Mouse (Mus musculus) adrenal gland, postnatal 36 days (tissue): ENCODE results near the gene Ppp1r26. TPM values are rescaled to one million over a fixed set of nuclear protein-coding genes. Genes with fewer than 3 reads are reported as not detected.

Experiments used
- DNase-seq, 2 experiments: peaks; one replicate each; pipeline ENCODE4 v3.0.0; 2021; ENCODE audit warnings: mixed read lengths in 1 of 2
- long read RNA-seq, 2 experiments: library from polyadenylated mRNA; stranded (forward); transcript quantifications; one replicate each; pipeline ENCODE4 v2.0.0; 2021; ENCODE audit warnings: borderline sequencing depth in 2 of 2
- total RNA-seq, 2 experiments: library from RNA; stranded (reverse); gene quantifications; 2 replicates each; pipeline ENCODE4 v1.2.3; 2021

Gene Ppp1r26
- 1 to 10 TPM; 5.1 to 5.6 TPM for total RNA-seq
- long read RNA-seq, experiment 1, partial matches to known transcripts, result 0 of 1 reads
- long read RNA-seq, experiment 1, other reads (novel, unspliced or antisense), result 1 of 1 reads
- long read RNA-seq, experiment 2, partial matches to known transcripts, result 0 of 4 reads
- long read RNA-seq, experiment 2, other reads (novel, unspliced or antisense), result 3 of 4 reads

- peak; percentile 62 to 69 for DNase-seq
Measured at GRCm38 (mm10) chr2:28446515-28447314, at the start of gene Ppp1r26. Gene Ppp1r26, plus strand, starts transcription at chr2:28446800.

GRCm38 (mm10) chr2:28396928-28397327 is 49.7 kb upstream of the Ppp1r26 start:
- no peak for DNase-seq

DNA sequence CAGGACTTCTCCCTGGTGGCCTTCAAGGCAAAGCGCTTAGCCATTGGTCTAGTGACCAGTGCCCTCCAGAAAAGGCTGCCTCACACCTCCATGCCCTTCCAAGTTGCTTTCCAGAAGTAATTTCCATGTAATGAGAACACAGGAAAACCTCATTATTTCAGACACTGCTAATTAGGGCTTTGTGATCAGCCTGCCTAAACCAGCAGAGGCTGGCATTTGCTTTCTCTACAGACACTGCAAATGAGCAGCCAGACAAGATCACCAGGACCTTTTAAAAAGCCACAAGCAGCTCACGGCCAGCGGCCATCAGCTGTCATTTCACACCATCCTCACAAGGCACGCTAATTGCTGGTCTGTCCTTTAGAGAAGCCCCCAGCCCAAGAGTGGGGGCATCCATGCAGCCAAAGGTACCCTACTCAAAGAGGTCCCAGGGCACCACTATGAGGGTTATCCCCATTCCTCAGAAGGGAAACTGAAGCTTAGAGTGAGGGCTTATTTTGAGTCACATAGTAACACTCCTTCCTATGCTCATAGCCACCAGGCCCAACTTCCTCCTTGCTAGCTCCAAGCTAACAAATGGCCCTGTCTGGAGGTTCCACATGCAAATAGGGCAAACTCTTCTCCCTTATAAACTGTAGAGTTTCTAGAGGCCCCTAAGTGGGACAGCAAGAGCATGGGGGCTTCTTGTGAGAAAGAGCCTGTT is 49.0 kb upstream of the Ppp1r26 start:
- no peak for DNase-seq

GRCm38 (mm10) chr2:28401647-28402046 is 45.0 kb upstream of the Ppp1r26 start:
- peak; percentile 15 to 32 for DNase-seq

DNA sequence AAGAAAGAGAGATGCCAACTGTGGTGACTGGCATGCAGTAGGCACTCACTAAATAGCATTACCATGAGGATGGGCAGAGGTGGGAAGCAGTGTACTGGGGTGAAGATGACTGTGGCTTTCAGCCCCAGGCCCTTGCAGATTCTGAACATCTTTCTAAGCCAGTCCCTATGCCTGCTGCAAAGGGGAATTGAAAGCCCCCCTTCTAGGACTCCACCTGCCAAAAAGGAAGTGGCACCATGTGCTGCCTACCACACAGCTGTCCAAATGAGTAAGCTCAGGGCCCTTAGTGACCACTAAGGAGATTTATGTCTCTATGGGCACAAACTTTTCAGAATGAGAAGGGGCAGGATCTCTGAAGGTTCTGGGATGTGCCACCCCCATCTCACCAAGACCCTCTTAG is 44.5 kb upstream of the Ppp1r26 start:
- DNase-seq, result no peak

- DNase-seq, result peak; percentile 18 to 30
Measured at GRCm38 (mm10) chr2:28407796-28408195, 38.8 kb upstream of the Ppp1r26 start.

DNA sequence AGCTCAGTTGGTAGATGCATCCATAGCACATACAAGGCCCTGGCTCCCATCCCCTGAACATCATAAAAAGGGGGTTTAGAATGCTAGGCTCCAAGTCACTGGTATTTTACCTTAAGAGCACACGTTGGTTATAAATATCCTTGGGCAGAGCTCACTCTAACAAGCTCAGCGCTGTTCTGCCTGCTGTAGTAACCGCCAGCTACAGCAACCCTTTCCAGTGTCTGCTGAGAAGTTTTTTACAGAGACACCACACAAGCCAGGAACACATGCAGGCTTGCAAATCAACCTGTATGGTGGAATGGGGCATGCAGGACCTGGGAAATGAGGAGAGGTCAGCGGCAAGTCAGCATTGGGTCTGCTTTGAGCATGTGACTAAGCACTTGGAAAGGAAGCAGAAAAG is 37.5 kb upstream of the Ppp1r26 start:
- no peak for DNase-seq

DNA sequence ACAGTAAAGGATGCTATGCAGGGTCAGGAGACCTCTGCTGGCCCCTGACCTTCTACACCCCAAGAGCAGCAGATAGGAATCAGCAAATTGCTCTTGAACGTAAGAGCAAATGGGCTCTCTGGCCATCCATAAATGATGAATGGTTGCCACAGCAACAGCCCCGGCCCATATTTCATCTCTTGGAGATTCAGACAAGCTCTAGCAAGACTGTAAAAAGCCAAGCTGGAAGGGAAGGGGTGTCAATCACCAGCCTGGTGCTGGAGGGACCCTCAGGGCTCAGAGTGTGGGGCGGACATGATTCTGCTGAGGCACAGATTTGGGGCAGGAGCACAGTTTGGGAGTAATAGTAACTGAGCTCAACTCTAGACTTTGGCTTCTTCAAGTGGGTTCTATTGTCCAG is 37.0 kb upstream of the Ppp1r26 start:
- no peak for DNase-seq

- DNase-seq, result no peak
Measured at GRCm38 (mm10) chr2:28412936-28413335, 33.7 kb upstream of the Ppp1r26 start.

DNA sequence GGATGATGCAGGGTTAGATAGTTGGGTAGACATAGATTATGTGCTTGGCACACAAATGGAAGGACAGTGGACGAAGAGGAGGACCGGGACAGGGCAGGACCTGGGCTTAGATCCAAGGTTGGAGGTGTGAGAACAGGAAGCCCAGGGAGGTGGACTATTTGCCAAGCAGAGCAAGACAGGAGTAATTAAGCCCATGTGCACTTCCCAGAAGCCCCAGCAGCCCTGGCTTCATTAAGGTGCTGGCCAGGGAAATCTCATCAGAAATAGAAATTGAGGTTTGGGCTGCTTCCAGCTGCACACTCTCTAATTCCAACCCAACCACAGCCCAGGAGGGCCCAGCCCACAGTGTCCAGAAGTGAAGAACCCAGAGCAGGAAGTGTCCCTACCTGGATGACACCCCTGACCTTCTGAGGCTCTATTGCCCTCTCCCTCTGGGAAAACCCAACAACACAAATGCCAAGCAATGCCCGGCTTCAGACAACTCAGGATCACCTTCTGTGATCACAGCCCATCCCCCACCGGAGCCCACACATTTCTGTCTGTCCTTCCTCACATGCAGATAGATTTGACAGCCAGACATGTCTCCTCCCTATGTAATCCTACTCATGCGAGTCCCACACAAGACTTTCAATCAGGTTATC is 32.4 kb upstream of the Ppp1r26 start:
- no peak for DNase-seq

DNA sequence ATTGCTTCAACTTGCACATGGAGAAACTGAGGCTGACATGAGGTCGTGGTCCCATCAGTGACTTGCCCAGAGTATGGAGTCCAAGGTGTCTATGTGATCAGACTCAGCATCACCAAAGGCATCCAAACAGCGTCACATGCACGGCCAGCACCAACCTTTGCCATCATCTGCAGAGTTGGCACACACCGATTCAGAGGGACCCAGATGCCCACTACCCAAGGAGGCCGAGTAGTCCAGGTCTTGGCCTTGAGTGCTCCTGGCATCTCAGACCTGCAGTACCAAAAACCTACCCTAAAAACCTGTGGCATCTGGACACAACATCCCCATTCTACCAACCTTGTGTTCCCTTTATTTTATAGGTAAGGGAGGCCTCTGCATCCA is 31.9 kb upstream of the Ppp1r26 start:
- no peak for DNase-seq

- peak; percentile 74 to 84 for DNase-seq
Measured at GRCm38 (mm10) chr2:28415387-28416024, 31.1 kb upstream of the Ppp1r26 start.

GRCm38 (mm10) chr2:28416511-28416910 is 30.1 kb upstream of the Ppp1r26 start:
- no peak for DNase-seq

DNA sequence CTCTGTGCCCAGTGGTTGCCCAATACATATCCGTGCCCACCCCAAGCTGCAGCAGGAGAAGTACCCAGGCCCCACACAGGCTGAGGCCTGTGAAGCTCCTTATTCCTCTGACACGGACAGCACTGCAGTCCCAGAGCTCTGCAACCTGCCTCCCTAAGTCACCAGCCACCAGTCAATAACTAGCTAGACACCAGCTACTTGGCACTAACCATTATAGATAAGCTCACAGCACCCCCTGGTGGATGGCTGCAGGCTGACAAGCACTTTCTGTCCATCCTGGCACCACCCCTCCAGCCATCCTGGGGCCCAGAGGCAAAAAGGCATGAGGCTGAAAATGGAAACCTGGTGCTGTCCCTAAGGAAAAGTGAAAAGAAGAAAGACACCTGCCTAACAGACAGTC is 28.6 kb upstream of the Ppp1r26 start:
- peak; percentile 89 to 93 for DNase-seq

DNA sequence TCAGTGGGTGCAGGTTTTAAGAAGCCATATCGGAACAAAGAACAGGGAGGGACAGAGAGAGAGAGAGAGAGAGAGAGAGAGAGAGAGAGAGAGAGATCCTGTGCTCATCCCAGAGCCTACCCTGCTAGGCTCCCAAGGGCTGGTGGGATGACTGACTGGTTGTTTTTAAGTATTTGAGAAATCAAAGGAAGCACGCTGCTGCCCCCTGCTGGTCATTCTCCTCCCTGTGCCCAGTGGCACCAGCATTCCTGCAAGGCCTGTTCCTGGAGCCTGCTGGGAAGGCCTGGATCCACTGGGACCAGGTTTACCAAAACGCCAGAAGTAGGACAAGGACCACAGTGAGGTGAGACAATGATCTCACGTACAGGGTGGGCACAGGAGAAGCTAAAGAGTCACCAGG is 26.7 kb upstream of the Ppp1r26 start:
- DNase-seq, result peak; percentile 87 to 91

GRCm38 (mm10) chr2:28423167-28423566 is 23.4 kb upstream of the Ppp1r26 start:
- DNase-seq, result peak; percentile 63 to 72

- DNase-seq, result no peak
Measured at GRCm38 (mm10) chr2:28427226-28427625, 19.4 kb upstream of the Ppp1r26 start.

DNA sequence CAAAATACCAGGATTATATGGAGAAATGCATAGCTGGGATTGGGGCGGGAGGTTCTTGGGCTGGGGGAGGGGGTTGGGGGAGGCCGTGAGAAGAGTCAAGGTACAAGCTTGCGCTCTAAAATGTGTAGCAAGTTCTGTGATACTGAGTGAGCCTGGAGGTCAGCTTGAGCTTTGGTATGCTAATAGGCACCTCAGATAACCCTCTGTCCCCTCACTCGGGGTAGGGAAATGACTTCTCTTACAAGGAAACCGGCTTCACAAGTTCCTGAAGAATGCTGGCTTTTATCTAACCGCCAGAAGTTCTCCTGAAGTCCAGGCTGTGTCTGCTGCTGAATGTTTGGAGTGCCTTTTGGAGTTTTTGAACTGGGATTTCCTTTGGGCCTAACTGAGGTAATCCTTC is 15.8 kb upstream of the Ppp1r26 start:
- DNase-seq, result no peak

GRCm38 (mm10) chr2:28432811-28433210 is 13.8 kb upstream of the Ppp1r26 start:
- peak; percentile 87 for DNase-seq

DNA sequence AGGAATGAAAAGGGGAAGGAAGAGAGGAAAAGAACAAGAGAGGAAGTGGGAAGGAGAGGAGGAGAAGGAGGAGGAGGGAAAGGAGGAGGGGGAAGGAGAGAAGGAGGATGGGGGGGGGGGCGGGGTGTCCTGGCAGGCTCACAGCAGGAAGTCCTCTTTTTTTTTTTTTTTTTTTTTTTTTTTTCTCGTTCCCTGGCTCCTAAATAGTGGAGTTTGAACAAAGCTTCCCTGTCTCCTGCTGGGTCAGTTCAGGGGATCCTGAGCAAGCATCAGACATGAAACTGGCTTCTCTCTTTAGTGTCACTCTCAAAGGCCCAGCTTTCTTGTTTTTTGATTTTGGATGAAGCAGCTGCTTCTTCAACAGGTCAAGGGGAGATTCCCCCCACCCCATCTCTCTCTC is 13.1 kb upstream of the Ppp1r26 start:
- DNase-seq, result no peak

DNA sequence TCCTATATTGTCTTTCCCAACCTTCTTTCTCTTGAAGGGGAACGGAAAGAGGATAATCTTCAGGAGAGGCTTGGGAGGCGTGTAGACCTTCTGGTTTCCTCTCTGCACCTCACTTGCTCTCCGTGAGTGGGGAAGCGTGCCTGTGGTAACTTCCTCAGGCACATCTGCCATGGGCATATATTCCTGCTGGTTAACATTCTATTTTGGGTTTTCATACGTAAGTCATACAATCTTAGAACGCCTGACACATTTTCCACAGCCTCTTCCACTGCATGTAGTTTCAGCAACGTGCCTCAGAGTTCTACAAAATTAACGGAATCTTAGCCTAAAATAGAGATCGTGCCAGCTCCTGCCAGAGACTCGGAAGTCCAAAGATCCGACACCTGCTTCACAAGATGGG is 11.2 kb upstream of the Ppp1r26 start:
- DNase-seq, result no peak

DNA sequence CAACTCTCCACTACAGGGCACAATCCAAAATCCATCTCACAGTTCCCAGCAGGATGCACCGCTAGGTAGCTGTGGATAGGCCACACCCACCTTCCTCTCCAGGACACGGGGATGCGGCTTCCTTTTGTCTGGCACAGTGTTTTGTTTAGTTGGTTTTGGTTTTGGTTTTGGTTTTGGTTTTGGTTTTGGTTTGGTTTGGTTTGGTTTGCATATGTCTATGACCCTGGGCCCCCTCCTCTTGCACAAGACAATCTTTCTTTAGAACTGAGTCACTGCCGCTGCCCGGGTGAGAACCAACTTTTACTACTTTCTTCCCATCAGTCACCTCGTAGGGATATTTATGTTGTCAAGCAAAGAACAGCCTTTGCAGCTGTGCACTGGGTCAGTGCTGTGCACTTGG is 5.8 kb upstream of the Ppp1r26 start:
- no peak for DNase-seq
